14 mouse cellular contexts compared by ENCODE assay signal in the genomic region with DNA sequence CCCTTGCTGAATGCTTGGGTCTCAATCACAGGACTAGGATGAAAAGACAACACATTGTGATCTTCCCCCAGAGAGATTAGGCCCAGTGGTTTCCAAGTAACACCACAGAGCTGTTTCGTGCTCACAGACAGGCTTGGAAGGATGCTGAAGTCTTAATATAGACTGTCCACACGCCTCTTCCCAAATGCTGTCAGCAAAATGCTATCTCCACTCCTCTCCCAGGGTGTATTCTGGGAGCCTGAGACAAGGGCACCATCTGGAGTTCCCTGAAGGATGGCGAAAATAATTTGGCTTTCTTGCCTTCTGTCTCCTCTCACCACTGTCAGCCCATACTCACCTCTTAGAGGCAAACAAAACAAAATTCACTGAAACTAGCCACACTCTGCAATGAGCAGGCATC.
DNase-seq lines count a peak whose midpoint lies in the region; ATAC-seq lines count a peak whose summit lies in the region.
"Had no signal": no experiment of that assay in that cellular context is flagged by ENCODE, and none has a peak within 500 bp of the region (broad histone marks: within the 10 kb centered on the region; RNA-seq: fewer than 3 reads in every experiment).

No protein-coding gene starts in this region.

- DNase-seq in midbrain, embryonic 11.5 days (ENCODE audit: low spot score, missing footprints) = peak; percentile 21
- DNase-seq in midbrain, embryonic 10.5 days (ENCODE audit: low spot score) = no peak
- DNase-seq in cerebellum, postnatal 36 days = peak; percentile 59 to 66
- peak; percentile 28 to 51 for DNase-seq in layer of hippocampus, postnatal 14 days (ENCODE audit: low spot score in 2 of 2)
- peak; percentile 68 to 88 for DNase-seq in right cerebral cortex, postnatal 36 days (ENCODE audit: low spot score in 2 of 2)
- DNase-seq in gastrocnemius, adult 18-20 months (ENCODE audit: low spot score) = no peak
- no peak for DNase-seq in embryo, embryonic 11 days
- no peak for DNase-seq in Muller cell, postnatal 12 days (ENCODE audit: inconsistent ontology term)
- DNase-seq: adrenal gland, postnatal 14 days; kidney, adult 18-20 months; thymus, postnatal 36 days had no signal

- no peaks in the 10 kb centered on the region for H3K27me3 ChIP-seq in midbrain, embryonic 11.5 days (ENCODE audit: control insufficient read depth, insufficient read depth, low read length)
- H3K27me3 ChIP-seq in midbrain, embryonic 10.5 days (ENCODE audit: low read depth, poor library complexity, severe bottlenecking) = no peaks in the 10 kb centered on the region
- H3K27me3 ChIP-seq: neural tube, embryonic 12.5 days had no signal

- H3K9ac ChIP-seq in midbrain, embryonic 11.5 days (ENCODE audit: low read length) = no peak overlapping the region
- H3K9ac ChIP-seq: neural tube, embryonic 12.5 days had no signal

- no peaks in the 10 kb centered on the region for H3K9me3 ChIP-seq in midbrain, embryonic 11.5 days (ENCODE audit: control insufficient read depth, low read length)
- H3K9me3 ChIP-seq in midbrain, embryonic 10.5 days (replicated peaks) = no peaks in the 10 kb centered on the region
- H3K9me3 ChIP-seq: limb, embryonic 10.5 days; neural tube, embryonic 12.5 days had no signal

- no peak overlapping the region for H3K4me2 ChIP-seq in midbrain, embryonic 11.5 days
- H3K4me2 ChIP-seq: neural tube, embryonic 12.5 days had no signal

- H3K4me1 ChIP-seq in midbrain, embryonic 11.5 days (ENCODE audit: control insufficient read depth, insufficient read depth, low read length) = no peaks in the 10 kb centered on the region
- peaks cover 4% of the 10 kb centered on the region for H3K4me1 ChIP-seq in midbrain, embryonic 10.5 days

- H3K27ac ChIP-seq in midbrain, embryonic 11.5 days (ENCODE audit: low read depth, low read length) = no peak overlapping the region
- no peak overlapping the region for H3K27ac ChIP-seq in midbrain, embryonic 10.5 days (replicated peaks)
- H3K27ac ChIP-seq: limb, embryonic 10.5 days; neural tube, embryonic 12.5 days had no signal

- no peaks in the 10 kb centered on the region for H3K36me3 ChIP-seq in midbrain, embryonic 11.5 days (ENCODE audit: control insufficient read depth, insufficient read depth, low read length)
- H3K36me3 ChIP-seq in midbrain, embryonic 10.5 days = no peaks in the 10 kb centered on the region
- H3K36me3 ChIP-seq: limb, embryonic 10.5 days; neural tube, embryonic 12.5 days had no signal

- no peak overlapping the region for H3K4me3 ChIP-seq in midbrain, embryonic 11.5 days (ENCODE audit: low read depth, low read length)
- H3K4me3 ChIP-seq in midbrain, embryonic 10.5 days = no peak overlapping the region
- H3K4me3 ChIP-seq: erythroblast, embryonic 14.5 days; limb, embryonic 10.5 days; neural tube, embryonic 12.5 days had no signal

- whole genome bisulfite sequencing in midbrain, embryonic 11.5 days = 85% methylated on average over 3 of the region's 3 CpGs
- WGBS in midbrain, embryonic 10.5 days = 80% methylated on average over 3 of the region's 3 CpGs

- no peak for ATAC-seq in midbrain, embryonic 11.5 days (ENCODE audit: low FRiP score)

Comparison
In these comparisons a context has a peak if more than half of its experiments do, and no peak if none do; other contexts are left out.
1. DNase-seq: peak in midbrain, embryonic 11.5 days (single experiment), cerebellum, postnatal 36 days (2 of 2), layer of hippocampus, postnatal 14 days (2 of 2) and right cerebral cortex, postnatal 36 days (2 of 2); none in midbrain, embryonic 10.5 days (single experiment), gastrocnemius, adult 18-20 months (single experiment), embryo, embryonic 11 days (single experiment) and Muller cell, postnatal 12 days (single experiment).